Mouse (Mus musculus): ENCODE measurements around the gene Lama2.
"Not testable (repeated sequence)": the region's sequence is repeated elsewhere in the genome, so short reads cannot be mapped to it uniquely, and the experiment has no call there.

The Lama2 gene

GRCm38 (mm10) chr10:27001554-27002178 is 617.9 kb downstream of the Lama2 start:
- DNase-seq: no peak

DNA sequence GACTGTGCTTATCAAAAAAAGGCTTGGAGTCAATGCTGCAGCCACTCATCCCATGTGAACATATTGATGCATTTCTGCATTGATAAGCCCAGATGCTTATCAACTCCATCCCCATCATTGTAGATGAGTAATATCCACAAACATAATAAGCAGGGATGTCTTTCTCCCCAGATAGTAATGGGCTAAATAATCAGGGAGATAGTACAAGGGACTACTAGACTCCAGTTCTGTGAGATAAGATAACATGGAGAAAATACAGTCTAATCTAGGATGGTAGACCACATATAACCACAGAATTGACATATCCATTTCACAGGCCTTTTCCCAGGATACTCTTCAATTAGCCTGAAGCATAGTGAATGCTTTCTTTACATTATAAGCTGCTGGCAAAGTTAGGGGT is 622.9 kb downstream of the Lama2 start:
- DNase-seq: no peak

DNA sequence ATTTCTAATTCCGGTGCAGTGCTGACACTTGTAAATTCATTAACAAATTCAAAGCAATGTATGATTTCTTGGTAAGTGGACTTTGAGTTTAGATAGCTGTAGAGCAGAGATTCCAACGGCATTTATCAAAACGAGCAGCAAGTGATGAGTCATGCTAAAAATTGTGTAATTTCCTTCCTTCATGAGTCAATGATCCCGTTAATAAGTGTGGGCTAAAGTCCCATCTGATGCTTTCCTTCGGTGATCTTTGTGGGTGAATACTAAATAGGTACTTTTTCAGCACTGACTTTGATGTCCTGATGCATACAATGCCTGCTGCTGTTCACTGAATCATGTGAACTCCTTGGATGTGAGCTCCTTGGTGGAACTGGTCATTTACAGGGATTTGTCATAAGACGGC is 623.6 kb downstream of the Lama2 start:
- DNase-seq: no peak

DNA sequence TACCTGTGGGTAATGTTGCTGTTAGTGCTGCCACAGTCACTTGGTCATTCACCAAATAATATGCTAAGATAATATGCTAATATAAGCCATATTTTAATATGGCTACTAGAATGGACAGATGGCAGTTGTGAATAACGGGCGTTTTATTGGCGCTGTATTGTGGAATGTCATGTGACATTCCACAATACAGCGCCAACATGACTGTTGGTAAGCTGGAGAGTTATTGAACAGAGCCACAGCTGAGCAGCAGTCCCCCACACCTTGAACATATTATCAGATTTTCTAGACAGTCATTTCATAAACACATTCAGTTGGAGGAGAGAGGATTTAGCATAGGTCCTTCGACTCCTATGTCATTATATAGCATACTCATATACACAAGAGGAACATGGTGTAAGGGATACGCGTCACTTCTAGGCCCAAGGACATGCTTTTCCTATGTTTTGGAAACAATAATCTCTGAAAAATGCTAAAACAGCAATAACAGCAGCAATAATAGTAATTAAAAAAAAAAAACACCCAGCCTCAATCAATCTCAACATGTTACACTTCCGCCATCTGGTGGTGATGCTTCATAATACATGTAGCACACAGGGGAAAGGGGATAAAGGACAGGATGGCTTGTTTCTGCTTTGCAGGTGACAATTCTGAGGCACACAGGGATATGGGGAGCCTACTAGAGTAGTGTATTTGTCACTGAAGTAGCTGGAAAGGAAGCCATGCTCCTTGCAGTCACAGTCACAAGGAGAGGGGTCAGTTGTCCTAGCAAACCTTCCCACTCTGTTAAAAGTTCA is 624.2 kb downstream of the Lama2 start:
- DNase-seq: peak; percentile 40

DNA sequence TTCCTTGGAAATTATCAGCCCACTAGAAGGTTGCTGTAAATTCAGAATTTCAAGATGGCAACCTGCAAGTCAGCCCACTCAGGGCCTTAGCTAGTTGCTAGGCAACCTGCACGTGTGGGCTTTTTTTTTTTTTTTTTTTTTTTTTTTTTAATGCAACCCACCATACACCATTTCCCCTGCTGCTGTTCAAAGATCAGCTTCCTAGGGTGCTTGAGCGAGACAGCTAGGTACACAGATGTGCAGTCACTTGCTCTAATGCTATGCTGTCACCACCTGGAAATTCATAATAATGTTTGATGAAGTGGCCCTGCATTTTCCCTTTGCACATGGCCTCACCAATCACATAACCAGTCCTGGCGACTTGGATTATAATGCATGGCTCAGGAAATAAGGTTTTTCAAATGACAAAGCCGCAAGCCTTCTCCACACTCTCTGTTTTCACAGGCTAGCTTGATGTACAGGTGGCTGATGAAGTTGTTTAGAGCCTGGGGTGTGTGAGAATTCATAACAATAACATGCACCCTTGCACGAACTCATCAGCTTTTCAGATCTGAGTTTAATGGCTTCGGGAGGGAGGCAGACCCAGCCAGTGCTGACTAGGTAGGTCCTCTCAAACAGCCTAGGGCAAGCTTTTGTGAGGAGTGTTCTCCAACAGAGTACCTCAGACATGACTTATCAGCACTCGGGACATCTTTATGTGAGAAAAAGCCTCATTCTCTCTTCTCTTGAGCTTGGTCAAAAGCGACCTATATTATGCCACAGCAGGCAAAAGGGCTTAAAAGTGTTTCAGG is 625.4 kb downstream of the Lama2 start:
- no peak for DNase-seq

- no peak for DNase-seq
These were observed 634.1 kb downstream of the Lama2 start for GRCm38 (mm10) chr10:26985451-26985850.

DNA sequence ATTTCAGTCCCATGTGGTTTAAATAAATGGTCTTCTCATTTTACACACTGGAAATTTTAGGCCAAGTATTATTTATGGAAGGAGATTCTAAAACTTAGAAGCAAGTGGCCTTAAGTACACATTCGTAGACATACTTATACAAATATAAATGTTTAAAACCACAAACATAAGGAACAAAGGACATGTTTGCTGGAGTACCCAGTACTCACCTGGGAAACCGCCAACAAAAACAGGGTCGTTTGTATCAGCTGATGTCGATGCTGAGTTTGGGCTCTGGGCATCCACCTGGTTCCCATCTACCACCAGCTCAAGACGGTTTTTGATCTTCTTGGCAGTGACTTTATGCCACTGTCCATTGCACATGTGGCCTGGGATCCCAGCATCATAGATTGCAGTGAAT is 635.5 kb downstream of the Lama2 start:
- not testable (repeated sequence) for DNase-seq

DNA sequence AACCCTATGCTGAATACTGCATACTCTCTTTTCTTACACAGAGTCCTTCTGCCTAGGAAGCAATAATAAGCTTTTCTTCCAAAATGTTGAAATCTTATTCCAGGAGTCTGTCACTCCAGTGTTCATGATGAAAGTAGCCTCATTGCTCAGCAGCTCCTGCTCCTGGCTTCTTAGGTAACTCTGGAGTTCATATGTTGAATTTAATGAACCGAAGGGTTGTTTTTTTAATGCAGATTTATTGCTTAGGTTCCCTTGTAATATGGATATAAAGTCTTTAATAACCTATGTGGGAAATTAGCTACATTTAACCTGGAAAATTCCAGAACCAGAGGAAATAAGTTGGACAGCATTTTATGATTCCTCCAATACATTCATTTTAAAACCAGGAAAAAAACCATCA is 636.0 kb downstream of the Lama2 start:
- no peak for DNase-seq

DNA sequence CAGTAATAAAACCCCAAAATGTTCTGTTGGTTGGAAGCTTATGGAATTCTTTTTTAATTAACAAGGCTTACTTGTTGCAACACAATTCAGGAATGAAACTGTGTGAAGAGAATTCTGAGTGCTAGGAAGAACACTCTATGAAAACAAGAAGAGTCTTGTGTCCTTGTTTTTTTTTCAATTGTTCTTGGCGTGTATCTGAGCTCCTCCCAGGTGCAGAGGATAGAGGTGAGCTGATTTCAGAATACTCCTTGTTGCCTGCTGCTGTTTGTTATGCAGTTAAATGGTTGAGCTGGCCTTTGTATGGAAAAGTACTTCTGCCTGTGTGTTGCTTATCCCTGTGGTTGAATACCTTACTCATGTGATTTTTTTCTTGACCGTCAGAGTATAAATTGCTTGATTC is 636.9 kb downstream of the Lama2 start:
- DNase-seq: no peak

GRCm38 (mm10) chr10:26975372-26975771 is 644.2 kb downstream of the Lama2 start:
- no peak for DNase-seq

DNA sequence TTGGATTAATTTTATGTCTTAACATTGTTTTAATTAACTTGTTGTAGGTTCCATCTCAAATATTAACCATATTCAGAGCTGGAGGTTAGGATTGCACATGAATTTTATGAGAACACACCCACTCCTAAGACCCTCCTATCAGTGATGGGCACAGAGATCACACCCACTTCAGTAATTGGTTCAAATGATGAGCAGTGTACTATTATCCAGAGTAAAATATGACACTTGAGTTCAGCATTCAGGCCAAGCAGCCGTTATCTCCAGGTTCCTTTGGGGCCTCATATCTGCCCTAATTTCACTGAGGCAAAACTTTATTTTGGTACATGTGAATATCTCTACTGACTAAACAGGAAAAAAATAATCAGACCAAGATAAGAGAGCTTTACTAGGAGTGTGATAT is 645.3 kb downstream of the Lama2 start:
- DNase-seq: no peak

DNA sequence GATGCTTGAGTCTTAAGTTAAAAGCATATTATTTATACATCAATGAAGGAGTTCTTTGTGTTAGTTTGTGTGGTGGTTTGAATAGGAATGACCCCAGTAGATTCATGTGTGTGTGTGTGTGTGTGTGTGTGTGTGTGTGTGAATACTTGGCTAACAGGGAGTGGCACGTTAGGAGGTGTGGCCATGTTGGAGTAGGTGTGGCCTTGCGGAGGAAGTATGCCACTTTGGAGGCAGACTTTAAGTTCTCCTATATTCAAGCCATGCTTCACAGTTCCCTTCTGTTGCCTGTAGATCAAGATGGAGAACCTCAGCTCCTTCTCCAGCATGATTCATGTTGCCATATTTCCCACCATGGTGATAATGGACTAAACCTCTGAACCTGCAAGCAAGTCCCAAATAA is 646.0 kb downstream of the Lama2 start:
- no peak for DNase-seq

DNA sequence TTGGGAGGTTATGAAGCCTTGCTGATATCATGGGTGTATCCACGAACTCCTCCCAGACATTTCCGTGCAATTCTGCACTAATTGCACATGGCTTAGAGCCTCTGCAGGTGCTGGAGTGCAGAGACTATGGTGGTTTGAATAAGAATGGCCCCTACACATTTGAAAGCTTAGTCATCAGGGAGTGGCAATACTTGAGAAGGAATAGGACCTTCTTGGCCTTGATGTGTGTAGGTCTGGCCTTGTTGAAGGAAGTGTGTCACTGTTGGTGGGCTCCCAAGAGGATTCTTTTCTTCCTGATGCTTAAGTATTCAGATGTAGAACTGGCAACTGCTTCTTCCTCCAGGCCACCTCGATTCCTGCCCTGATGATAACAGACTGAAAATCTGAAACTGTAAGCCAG is 661.0 kb downstream of the Lama2 start:
- DNase-seq: no peak

GRCm38 (mm10) chr10:26950448-26950847 is 669.1 kb downstream of the Lama2 start:
- DNase-seq: no peak

GRCm38 (mm10) chr10:26949667-26950066 is 669.9 kb downstream of the Lama2 start:
- no peak for DNase-seq

DNA sequence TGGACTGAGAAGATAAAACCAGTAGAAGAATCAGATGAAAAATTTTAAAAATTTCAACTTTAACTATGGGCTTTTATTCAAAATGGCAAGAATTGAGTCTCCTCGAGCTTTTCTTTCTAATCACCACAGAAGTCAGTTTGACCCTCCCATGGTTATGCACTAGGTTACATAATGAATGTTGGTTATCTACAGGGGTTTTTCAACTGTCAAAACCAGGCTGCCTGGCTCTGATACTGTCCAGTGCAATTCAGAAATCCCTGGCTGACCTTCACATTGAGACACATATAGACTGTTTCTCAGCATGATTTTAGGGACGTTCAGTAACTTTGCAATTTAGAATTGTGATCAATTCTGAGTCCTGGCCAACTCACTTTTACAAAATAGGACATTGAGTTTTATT is 671.2 kb downstream of the Lama2 start:
- DNase-seq: no peak

GRCm38 (mm10) chr10:26939549-26939948 is 680.0 kb downstream of the Lama2 start:
- no peak for DNase-seq

DNA sequence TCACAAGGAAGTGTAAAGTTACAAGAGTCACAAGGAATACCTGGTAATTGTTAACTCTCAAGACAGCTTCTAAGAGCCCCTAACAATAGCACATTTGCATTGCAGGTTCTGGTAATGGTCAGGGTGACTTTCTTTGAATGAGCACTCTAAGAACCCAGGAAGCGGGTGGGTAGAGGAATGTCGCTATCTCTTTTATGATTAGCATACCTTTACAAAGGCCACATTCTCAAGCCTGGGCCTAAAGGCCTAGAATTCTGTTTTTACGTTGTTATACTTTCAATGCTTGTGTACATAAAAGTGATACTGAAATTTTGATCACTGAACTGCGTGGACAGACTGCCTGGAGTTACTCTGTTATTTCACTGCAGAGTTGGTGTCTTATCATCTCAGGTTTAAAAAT is 681.1 kb downstream of the Lama2 start:
- DNase-seq: not testable (repeated sequence)

DNA sequence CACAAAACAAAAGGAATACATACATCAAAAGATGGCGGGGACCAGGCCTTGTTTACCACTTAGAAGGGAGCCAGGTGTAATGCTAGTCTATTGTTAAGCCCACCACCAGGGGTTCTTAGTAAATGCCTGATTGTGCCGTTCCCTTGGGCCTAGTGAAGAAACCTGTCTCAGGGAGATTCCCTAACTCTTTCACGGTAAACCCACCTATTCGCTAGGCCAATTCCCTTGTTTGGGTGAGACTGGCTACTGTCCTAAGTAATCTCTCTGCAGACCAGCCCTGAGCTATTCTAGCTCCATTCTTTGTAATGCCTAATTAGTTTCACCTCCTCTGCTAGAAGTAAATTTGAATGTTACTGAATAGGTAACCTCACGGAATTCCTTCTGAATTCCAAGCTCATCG is 683.5 kb downstream of the Lama2 start:
- not testable (repeated sequence) for DNase-seq

All from thymus, postnatal 14 days (tissue).